Comparison of ENCODE assay signal across 8 mouse cellular contexts in genomic region chr9:31131205-31131968, GRCm38 (mm10). TPM values are rescaled to one million over a fixed set of nuclear protein-coding genes. Genes with fewer than 3 reads are reported as not detected.
DNase-seq lines count a peak whose midpoint lies in the region; ATAC-seq and TF ChIP-seq lines count a peak whose summit lies in the region.

St14 (minus strand) TSS chr9:31131853.

- TF ChIP-seq EP300 in lung, postnatal 0 days (IDR thresholded peaks at IDR 0.05), result no peak

- H3K27me3 ChIP-seq in forebrain, embryonic 11.5 days (ENCODE audit: control insufficient read depth, insufficient read depth, low read length), result peaks cover 38% of the 10 kb centered on the region
- H3K27me3 ChIP-seq in lung, postnatal 0 days (replicated peaks; ENCODE audit: insufficient read depth, low read length), result peaks cover 9% of the 10 kb centered on the region; the same call in 1 of the 2 replicates
- H3K27me3 ChIP-seq in small intestine, adult 2 months (ENCODE audit: control insufficient read depth, insufficient read depth, low read length), result no peaks in the 10 kb centered on the region

- H3K27ac ChIP-seq in forebrain, embryonic 11.5 days (ENCODE audit: low read depth, low read length), result no peak within 1 kb of the TSS
- H3K27ac ChIP-seq in lung, postnatal 0 days (ENCODE audit: low read length), result peak within 1 kb of the TSS; percentile 73
- peak within 1 kb of the TSS; percentile 86 for H3K27ac ChIP-seq in small intestine, adult 2 months (ENCODE audit: insufficient read depth, low read depth, low read length)

- peaks cover 3% of the 10 kb centered on the region for H3K4me1 ChIP-seq in forebrain, embryonic 11.5 days (replicated peaks; ENCODE audit: control insufficient read depth, insufficient read depth, low read length)
- 0 out of 2 replicates have a peak, but pooled peaks cover 3% of the 10 kb centered on the region for H3K4me1 ChIP-seq in lung, postnatal 0 days (ENCODE audit: insufficient read depth, low read depth, low read length)
- H3K4me1 ChIP-seq in small intestine, adult 2 months (ENCODE audit: control insufficient read depth, insufficient read depth, insufficient read length, low read length), result peaks cover 24% of the 10 kb centered on the region; the same call in 1 of the 2 replicates

- under 1% methylated on average over 74 of the region's 74 CpGs for WGBS in forebrain, embryonic 11.5 days
- 1% methylated on average over 64 of the region's 74 CpGs for WGBS in lung, postnatal 0 days
- WGBS in small intestine, adult 2 months, result under 1% methylated on average over 74 of the region's 74 CpGs

- H3K9me3 ChIP-seq in forebrain, embryonic 11.5 days (ENCODE audit: control insufficient read depth, low read length), result no peaks in the 10 kb centered on the region
- no peaks in the 10 kb centered on the region for H3K9me3 ChIP-seq in lung, postnatal 0 days (ENCODE audit: low read length)

- ATAC-seq in forebrain, embryonic 11.5 days (replicated peaks; ENCODE audit: low FRiP score), result peak; percentile 49
- peak; percentile 93 for ATAC-seq in lung, postnatal 0 days

- TF ChIP-seq POLR2A in small intestine, adult 2 months (IDR thresholded peaks at IDR 0.05; ENCODE audit: low read depth, low read length), result peak; percentile 90

- peak; percentile 29 for DNase-seq in ovary, adult 18-20 months (ENCODE audit: low spot score)
- no peak for DNase-seq in ovary, postnatal 10 days (ENCODE audit: low spot score)
- peak; percentile 63 for DNase-seq in forebrain, embryonic 11.5 days (ENCODE audit: low spot score)
- DNase-seq in kidney, adult 9 months, result peak; percentile 79
- peak; percentile 85 for DNase-seq in lung, postnatal 0 days (ENCODE audit: low spot score)
- no peak for DNase-seq in frontal cortex, postnatal 14 days (ENCODE audit: low spot score in 2 of 2)
- DNase-seq in left cerebral cortex, postnatal 36 days (ENCODE audit: low spot score in 2 of 2), result no peak

- peak within 1 kb of the TSS; percentile 20; the same call in 1 of the 2 replicates for H3K9ac ChIP-seq in forebrain, embryonic 11.5 days (ENCODE audit: low read length)
- H3K9ac ChIP-seq in lung, postnatal 0 days (replicated peaks; ENCODE audit: low read depth), result peak within 1 kb of the TSS; percentile 59

- H3K36me3 ChIP-seq in forebrain, embryonic 11.5 days (ENCODE audit: control insufficient read depth, insufficient read depth, low read length), result no peaks in the 10 kb centered on the region
- H3K36me3 ChIP-seq in lung, postnatal 0 days (ENCODE audit: insufficient read depth, low read length), result no peaks in the 10 kb centered on the region
- H3K36me3 ChIP-seq in small intestine, adult 2 months (ENCODE audit: control insufficient read depth, insufficient read depth, low read length), result peaks cover 6% of the 10 kb centered on the region; the same call in 1 of the 2 replicates

- peak within 1 kb of the TSS; percentile 31 for H3K4me3 ChIP-seq in forebrain, embryonic 11.5 days (ENCODE audit: low read depth, low read length)
- H3K4me3 ChIP-seq in lung, postnatal 0 days (ENCODE audit: low read depth, low read length), result peak within 1 kb of the TSS; percentile 54
- peak within 1 kb of the TSS; percentile 67 for H3K4me3 ChIP-seq in small intestine, adult 2 months (ENCODE audit: low read depth, low read length)

- intact Hi-C loops in left cerebral cortex, postnatal 36 days (cut with DNase I), result no loop called here

- TF ChIP-seq CTCF in lung, postnatal 0 days (IDR thresholded peaks at IDR 0.05), result no peak
- no peak for TF ChIP-seq CTCF in small intestine, adult 2 months (IDR thresholded peaks at IDR 0.05; ENCODE audit: extremely low read depth, insufficient read length, insufficient replicate concordance, low read depth, low read length)

- peak within 1 kb of the TSS; percentile 52 for H3K4me2 ChIP-seq in forebrain, embryonic 11.5 days (ENCODE audit: low read depth, low read length, severe bottlenecking)
- peak within 1 kb of the TSS; percentile 83 for H3K4me2 ChIP-seq in lung, postnatal 0 days (replicated peaks; ENCODE audit: low read depth, low read length)

RNA-seq across cellular contexts. Expression of gene St14, which starts in this region (rescaled TPM):
- polyA plus RNA-seq in forebrain, embryonic 11.5 days (2014; fragmentation: Nextera tagmentation; extraction: Ambion mirVana), result 2.7 and 3.7 TPM in 2 replicates
- 36.6 and 42.3 TPM in 2 replicates for polyA plus RNA-seq in lung, postnatal 0 days (2015; fragmentation: Nextera tagmentation; extraction: Ambion mirVana)
- 132 and 279 TPM in 2 replicates for polyA plus RNA-seq in small intestine, adult 2 months (2012; rRNA removed)
- under 1 TPM; 0.49 to 0.93 TPM for total RNA-seq in left cerebral cortex, postnatal 36 days (2021)

Comparison
In these comparisons a context has a peak if more than half of its experiments do, and no peak if none do; other contexts are left out.
1. DNase-seq: peak in ovary, adult 18-20 months (single experiment), forebrain, embryonic 11.5 days (single experiment), kidney, adult 9 months (single experiment) and lung, postnatal 0 days (single experiment); none in ovary, postnatal 10 days (single experiment), frontal cortex, postnatal 14 days (0 of 2) and left cerebral cortex, postnatal 36 days (0 of 2).
2. Peak in every context shown above with its lines, with median percentiles within 50 percentile points of each other: H3K4me3 ChIP-seq.